Mouse (Mus musculus): ENCODE data around the gene Unc13a. TPM values are rescaled to one million over a fixed set of nuclear protein-coding genes. Genes with fewer than 3 reads are reported as not detected.

The Unc13a gene
- polyA plus RNA-seq, 1 experiment from 2014 or later, result 13.0 TPM

GRCm38 (mm10) chr8:71684701-71685100, 13.1 kb upstream of the Unc13a start:
- Histone ChIP-seq H3K27me3 (peaks cover 100% of the 10 kb centered on the region), H3K27ac (no peak overlapping the region), H3K4me1 (peaks cover 14% of the 10 kb centered on the region), H3K4me3 (no peak overlapping the region), H3K4me2 (no peak overlapping the region), H3K36me3 (ENCODE audit: poor library complexity, severe bottlenecking) (no peaks in the 10 kb centered on the region), H3K9ac (no peak overlapping the region), H3K9me3 (replicated peaks) (no peaks in the 10 kb centered on the region)
- ATAC-seq, result no peak
- WGBS, result 11% methylated on average over 10 of the region's 10 CpGs

GRCm38 (mm10) chr8:71682832-71683231, 11.3 kb upstream of the Unc13a start:
- no peak for ATAC-seq
- Histone ChIP-seq H3K27me3 (peaks cover 100% of the 10 kb centered on the region), H3K4me1 (peaks cover 14% of the 10 kb centered on the region), H3K36me3 (ENCODE audit: poor library complexity, severe bottlenecking) (no peaks in the 10 kb centered on the region), H3K4me3 (no peak overlapping the region), H3K27ac (no peak overlapping the region), H3K4me2 (no peak overlapping the region), H3K9ac (no peak overlapping the region), H3K9me3 (replicated peaks) (no peaks in the 10 kb centered on the region)
- WGBS, result 56% methylated on average over 12 of the region's 12 CpGs

- H3K36me3 ChIP-seq (ENCODE audit: poor library complexity, severe bottlenecking), result no peaks in the 10 kb centered on the region
- H3K4me2 ChIP-seq, result no peak overlapping the region
- no peak overlapping the region for H3K4me3 ChIP-seq
- H3K27ac ChIP-seq, result no peak overlapping the region
- no peak overlapping the region for H3K9ac ChIP-seq
- no peak for ATAC-seq
- WGBS, result 4% methylated on average over 17 of the region's 18 CpGs
- H3K4me1 ChIP-seq, result peaks cover 9% of the 10 kb centered on the region
- peaks cover 99% of the 10 kb centered on the region for H3K27me3 ChIP-seq
- H3K9me3 ChIP-seq (replicated peaks), result no peaks in the 10 kb centered on the region
These were observed 9.9 kb upstream of the Unc13a start for GRCm38 (mm10) chr8:71681369-71681915.

- H3K27me3 ChIP-seq, result peaks cover 95% of the 10 kb centered on the region
- no peak overlapping the region for H3K27ac ChIP-seq
- H3K4me2 ChIP-seq, result 0 out of 2 replicates have a peak overlapping the region, but pooled peaks have one; percentile 4
- H3K36me3 ChIP-seq (ENCODE audit: poor library complexity, severe bottlenecking), result no peaks in the 10 kb centered on the region
- no peak overlapping the region for H3K4me3 ChIP-seq
- no peak overlapping the region for H3K9ac ChIP-seq
- no peaks in the 10 kb centered on the region for H3K9me3 ChIP-seq (replicated peaks)
- WGBS, result 4% methylated on average over 21 of the region's 21 CpGs
- 0 out of 2 replicates have a peak, but pooled peaks cover 8% of the 10 kb centered on the region for H3K4me1 ChIP-seq
- ATAC-seq, result no peak
These were observed 8.9 kb upstream of the Unc13a start for GRCm38 (mm10) chr8:71680471-71680870.

- Histone ChIP-seq H3K27me3 (peaks cover 92% of the 10 kb centered on the region), H3K27ac (no peak overlapping the region), H3K9me3 (replicated peaks) (no peaks in the 10 kb centered on the region), H3K4me2 (peak overlapping the region; percentile 47), H3K36me3 (ENCODE audit: poor library complexity, severe bottlenecking) (no peaks in the 10 kb centered on the region), H3K9ac (0 out of 2 replicates have a peak overlapping the region, but pooled peaks have one; percentile 19), H3K4me1 (0 out of 2 replicates have a peak, but pooled peaks cover 8% of the 10 kb centered on the region), H3K4me3 (peak overlapping the region; percentile 25)
- no peak for ATAC-seq
- WGBS, result 3% methylated on average over 45 of the region's 46 CpGs
These were observed 8.1 kb upstream of the Unc13a start for GRCm38 (mm10) chr8:71679550-71680168.

- peak overlapping the region; percentile 47 for H3K4me2 ChIP-seq
- peak overlapping the region; percentile 25 for H3K4me3 ChIP-seq
- H3K9me3 ChIP-seq (replicated peaks), result no peaks in the 10 kb centered on the region
- H3K27me3 ChIP-seq, result peaks cover 89% of the 10 kb centered on the region
- 0 out of 2 replicates have a peak overlapping the region, but pooled peaks have one; percentile 19 for H3K9ac ChIP-seq
- WGBS, result 10% methylated on average over 16 of the region's 16 CpGs
- no peaks in the 10 kb centered on the region for H3K36me3 ChIP-seq (ENCODE audit: poor library complexity, severe bottlenecking)
- no peak for ATAC-seq
- H3K4me1 ChIP-seq, result 0 out of 2 replicates have a peak, but pooled peaks cover 8% of the 10 kb centered on the region
- H3K27ac ChIP-seq, result no peak overlapping the region
These were observed 7.6 kb upstream of the Unc13a start for GRCm38 (mm10) chr8:71679116-71679515.

- no peaks in the 10 kb centered on the region for H3K36me3 ChIP-seq (ENCODE audit: poor library complexity, severe bottlenecking)
- no peak for ATAC-seq
- 0 out of 2 replicates have a peak, but pooled peaks cover 8% of the 10 kb centered on the region for H3K4me1 ChIP-seq
- no peak overlapping the region for H3K27ac ChIP-seq
- peaks cover 84% of the 10 kb centered on the region for H3K27me3 ChIP-seq
- WGBS, result 53% methylated on average over 4 of the region's 4 CpGs
- no peak overlapping the region for H3K4me3 ChIP-seq
- H3K4me2 ChIP-seq, result no peak overlapping the region
- no peak overlapping the region for H3K9ac ChIP-seq
- no peaks in the 10 kb centered on the region for H3K9me3 ChIP-seq (replicated peaks)
These were observed 6.7 kb upstream of the Unc13a start for GRCm38 (mm10) chr8:71678216-71678615.

GRCm38 (mm10) chr8:71677555-71677954, 6.0 kb upstream of the Unc13a start:
- H3K4me2 ChIP-seq, result no peak overlapping the region
- H3K9me3 ChIP-seq (replicated peaks), result no peaks in the 10 kb centered on the region
- no peak overlapping the region for H3K27ac ChIP-seq

GRCm38 (mm10) chr8:71676803-71677202, 5.2 kb upstream of the Unc13a start:
- WGBS, result 51% methylated on average over 9 of the region's 9 CpGs
- H3K27ac ChIP-seq, result no peak overlapping the region
- H3K36me3 ChIP-seq (ENCODE audit: poor library complexity, severe bottlenecking), result no peaks in the 10 kb centered on the region
- H3K9me3 ChIP-seq (replicated peaks), result no peaks in the 10 kb centered on the region
- peak overlapping the region; percentile 66 for H3K4me3 ChIP-seq
- no peak overlapping the region for H3K9ac ChIP-seq
- no peak for ATAC-seq
- peak overlapping the region; percentile 83 for H3K4me2 ChIP-seq
- H3K27me3 ChIP-seq, result peaks cover 70% of the 10 kb centered on the region
- peaks cover 13% of the 10 kb centered on the region; the same call in 1 of the 2 replicates for H3K4me1 ChIP-seq

More at GRCm38 (mm10) chr8:71677555-71677954, 6.0 kb upstream of the Unc13a start:
- H3K27me3 ChIP-seq, result peaks cover 78% of the 10 kb centered on the region
- H3K4me3 ChIP-seq, result no peak overlapping the region
- H3K4me1 ChIP-seq, result 0 out of 2 replicates have a peak, but pooled peaks cover 8% of the 10 kb centered on the region
- H3K36me3 ChIP-seq (ENCODE audit: poor library complexity, severe bottlenecking), result no peaks in the 10 kb centered on the region
- H3K9ac ChIP-seq, result no peak overlapping the region
- no peak for ATAC-seq

- H3K9me3 ChIP-seq (replicated peaks), result no peaks in the 10 kb centered on the region
- H3K27me3 ChIP-seq, result peaks cover 64% of the 10 kb centered on the region
- ATAC-seq, result peak; percentile 58
- peaks cover 16% of the 10 kb centered on the region; the same call in 1 of the 2 replicates for H3K4me1 ChIP-seq
- no peak within 1 kb of the TSS for H3K27ac ChIP-seq
- WGBS, result 2% methylated on average over 40 of the region's 40 CpGs
- peak within 1 kb of the TSS; percentile 83 for H3K4me2 ChIP-seq
- H3K4me3 ChIP-seq, result peak within 1 kb of the TSS; percentile 66
- H3K9ac ChIP-seq, result peak within 1 kb of the TSS; percentile 80
- H3K36me3 ChIP-seq (ENCODE audit: poor library complexity, severe bottlenecking), result no peaks in the 10 kb centered on the region
These were observed 4.6 kb upstream of the Unc13a start, which contains the start of gene Jak3 for GRCm38 (mm10) chr8:71676020-71676741. Gene Jak3, plus strand, starts transcription at chr8:71676296.

GRCm38 (mm10) chr8:71675456-71676019, 4.0 kb upstream of the Unc13a start:
- peak overlapping the region; percentile 66 for H3K4me3 ChIP-seq
- no peak overlapping the region for H3K27ac ChIP-seq
- peaks cover 20% of the 10 kb centered on the region; the same call in 1 of the 2 replicates for H3K4me1 ChIP-seq
- ATAC-seq, result no peak
- peaks cover 57% of the 10 kb centered on the region for H3K27me3 ChIP-seq
- H3K4me2 ChIP-seq, result peak overlapping the region; percentile 83
- WGBS, result 29% methylated on average over 9 of the region's 9 CpGs
- H3K9ac ChIP-seq, result peak overlapping the region; percentile 80
- no peaks in the 10 kb centered on the region for H3K9me3 ChIP-seq (replicated peaks)
- H3K36me3 ChIP-seq (ENCODE audit: poor library complexity, severe bottlenecking), result no peaks in the 10 kb centered on the region

- Histone ChIP-seq H3K9me3 (replicated peaks) (no peaks in the 10 kb centered on the region), H3K9ac (no peak overlapping the region), H3K4me1 (peaks cover 31% of the 10 kb centered on the region), H3K4me3 (no peak overlapping the region), H3K27me3 (peaks cover 51% of the 10 kb centered on the region), H3K4me2 (no peak overlapping the region), H3K36me3 (ENCODE audit: poor library complexity, severe bottlenecking) (no peaks in the 10 kb centered on the region), H3K27ac (no peak overlapping the region)
- 76% methylated on average over 2 of the region's 2 CpGs for WGBS
- no peak for ATAC-seq
These were observed 2.5 kb upstream of the Unc13a start for GRCm38 (mm10) chr8:71674071-71674470.
